ENCODE assay signal across 25 mouse cellular contexts in genomic region chr8:12825236-12825635, GRCm38 (mm10). TPM values are rescaled to one million over a fixed set of nuclear protein-coding genes. Genes with fewer than 3 reads are reported as not detected.
DNase-seq lines count a peak whose midpoint lies in the region; ATAC-seq lines count a peak whose summit lies in the region.
"Had no signal": no experiment of that assay in that cellular context is flagged by ENCODE, and none has a peak within 500 bp of the region (broad histone marks: within the 10 kb centered on the region; RNA-seq: fewer than 3 reads in every experiment).

No protein-coding gene starts in this region.

- H3K4me1 ChIP-seq in embryonic facial prominence, embryonic 13.5 days, result no peaks in the 10 kb centered on the region
- peaks cover 11% of the 10 kb centered on the region for H3K4me1 ChIP-seq in embryonic facial prominence, embryonic 10.5 days
- H3K4me1 ChIP-seq in heart, embryonic 14.5 days (ENCODE audit: control insufficient read depth in 2 of 2, insufficient read depth in 2 of 2, low read length in 2 of 2), result peaks cover 24 to 36% of the 10 kb centered on the region in 2 experiments
- peaks cover 7% of the 10 kb centered on the region for H3K4me1 ChIP-seq in lung, embryonic 16.5 days (replicated peaks; ENCODE audit: control insufficient read depth, insufficient read depth, low read length)
- peaks cover 22% of the 10 kb centered on the region for H3K4me1 ChIP-seq in forebrain, embryonic 10.5 days
- H3K4me1 ChIP-seq: forebrain, embryonic 15.5 days; limb, embryonic 15.5 days had no signal

- H3K9ac ChIP-seq in embryonic facial prominence, embryonic 13.5 days, result 0 out of 2 replicates have a peak overlapping the region, but pooled peaks have one; percentile 27
- peak overlapping the region; percentile 54; the same call in 1 of the 2 replicates for H3K9ac ChIP-seq in heart, embryonic 14.5 days (ENCODE audit: low read length)
- H3K9ac ChIP-seq in lung, embryonic 16.5 days (ENCODE audit: low read length), result no peak overlapping the region
- H3K9ac ChIP-seq: embryonic facial prominence, embryonic 15.5 days; forebrain, embryonic 15.5 days; hindbrain, embryonic 12.5 days; limb, embryonic 15.5 days; midbrain, embryonic 13.5 days had no signal

- no peak overlapping the region for H3K4me2 ChIP-seq in embryonic facial prominence, embryonic 13.5 days
- H3K4me2 ChIP-seq in heart, embryonic 14.5 days (ENCODE audit: low read length), result peak overlapping the region; percentile 34; the same call in 1 of the 2 replicates
- H3K4me2 ChIP-seq in lung, embryonic 16.5 days (ENCODE audit: low read depth, low read length), result no peak overlapping the region
- H3K4me2 ChIP-seq: embryonic facial prominence, embryonic 15.5 days; forebrain, embryonic 15.5 days; hindbrain, embryonic 12.5 days; limb, embryonic 15.5 days; midbrain, embryonic 13.5 days had no signal

- no peak overlapping the region for H3K27ac ChIP-seq in embryonic facial prominence, embryonic 13.5 days
- H3K27ac ChIP-seq in embryonic facial prominence, embryonic 10.5 days (replicated peaks), result no peak overlapping the region
- H3K27ac ChIP-seq in heart, embryonic 14.5 days (replicated peaks in 1 of 2; ENCODE audit: control insufficient read depth in 1 of 2, insufficient read depth in 1 of 2, low read depth in 2 of 2, low read length in 2 of 2), result peak overlapping the region; percentile 74 to 80
- H3K27ac ChIP-seq in lung, embryonic 16.5 days (ENCODE audit: low read length), result peak overlapping the region; percentile 64
- H3K27ac ChIP-seq in forebrain, embryonic 10.5 days, result no peak overlapping the region
- H3K27ac ChIP-seq: embryonic facial prominence, embryonic 15.5 days; forebrain, embryonic 15.5 days; hindbrain, embryonic 12.5 days; limb, embryonic 15.5 days; midbrain, embryonic 13.5 days; stomach, postnatal 0 days had no signal

- DNase-seq in embryonic facial prominence, embryonic 10.5 days (ENCODE audit: low spot score), result no peak
- DNase-seq in heart, postnatal 14 days, result no peak
- DNase-seq in lung, postnatal 14 days, result no peak
- DNase-seq in yolk sac, embryonic 10.5 days (ENCODE audit: low spot score), result peak; percentile 61
- no peak for DNase-seq in forebrain, embryonic 10.5 days (ENCODE audit: extremely low spot score, low spot score)
- DNase-seq: adrenal gland, adult 8-10 months; cerebellum, adult 11-12 months; cerebellum, postnatal 14 days; gastrocnemius, postnatal 25 days; kidney, adult 8-10 months; kidney, postnatal 14 days; left cerebral cortex, postnatal 4 days; right cerebral cortex, postnatal 14 days; thymus, adult 2 months; thymus, postnatal 4 days had no signal

- H3K9me3 ChIP-seq in embryonic facial prominence, embryonic 13.5 days, result no peaks in the 10 kb centered on the region
- H3K9me3 ChIP-seq in embryonic facial prominence, embryonic 10.5 days, result no peaks in the 10 kb centered on the region
- H3K9me3 ChIP-seq in heart, embryonic 14.5 days (ENCODE audit: control insufficient read depth, low read length), result no peaks in the 10 kb centered on the region
- H3K9me3 ChIP-seq in lung, embryonic 16.5 days (ENCODE audit: control insufficient read depth, low read length), result no peaks in the 10 kb centered on the region
- no peaks in the 10 kb centered on the region for H3K9me3 ChIP-seq in forebrain, embryonic 10.5 days
- H3K9me3 ChIP-seq: embryonic facial prominence, embryonic 15.5 days; forebrain, embryonic 15.5 days; hindbrain, embryonic 12.5 days; limb, embryonic 15.5 days; midbrain, embryonic 13.5 days had no signal

- H3K4me3 ChIP-seq in embryonic facial prominence, embryonic 13.5 days, result no peak overlapping the region
- no peak overlapping the region for H3K4me3 ChIP-seq in embryonic facial prominence, embryonic 10.5 days
- no peak overlapping the region for H3K4me3 ChIP-seq in heart, embryonic 14.5 days (ENCODE audit: control insufficient read depth in 1 of 2, insufficient read depth in 1 of 2, low read depth in 1 of 2, low read length in 2 of 2)
- no peak overlapping the region for H3K4me3 ChIP-seq in lung, embryonic 16.5 days (ENCODE audit: low read length)
- no peak overlapping the region for H3K4me3 ChIP-seq in forebrain, embryonic 10.5 days
- H3K4me3 ChIP-seq: embryonic facial prominence, embryonic 15.5 days; forebrain, embryonic 15.5 days; hindbrain, embryonic 12.5 days; limb, embryonic 15.5 days; midbrain, embryonic 13.5 days had no signal

- no peaks in the 10 kb centered on the region for H3K27me3 ChIP-seq in embryonic facial prominence, embryonic 13.5 days
- no peaks in the 10 kb centered on the region for H3K27me3 ChIP-seq in embryonic facial prominence, embryonic 10.5 days (replicated peaks; ENCODE audit: low read depth, poor library complexity, severe bottlenecking)
- no peaks in the 10 kb centered on the region for H3K27me3 ChIP-seq in heart, embryonic 14.5 days (ENCODE audit: control insufficient read depth, insufficient read depth, low read length)
- H3K27me3 ChIP-seq in lung, embryonic 16.5 days (ENCODE audit: control insufficient read depth, insufficient read depth, low read depth, low read length), result no peaks in the 10 kb centered on the region
- no peaks in the 10 kb centered on the region for H3K27me3 ChIP-seq in forebrain, embryonic 10.5 days (ENCODE audit: poor library complexity, severe bottlenecking)
- H3K27me3 ChIP-seq: embryonic facial prominence, embryonic 15.5 days; forebrain, embryonic 15.5 days; hindbrain, embryonic 12.5 days; limb, embryonic 15.5 days; midbrain, embryonic 13.5 days had no signal

- ATAC-seq in embryonic facial prominence, embryonic 13.5 days (ENCODE audit: insufficient number of reproducible peaks, insufficient read depth, low FRiP score, low TSS enrichment, low read depth), result no peak
- ATAC-seq in heart, embryonic 14.5 days (ENCODE audit: insufficient number of reproducible peaks, insufficient read depth, low FRiP score, low read depth), result no peak
- ATAC-seq in lung, embryonic 16.5 days (ENCODE audit: low read depth), result no peak
- ATAC-seq: activated CD4-positive, CD25-positive, alpha-beta regulatory T cell, adult 4 months; forebrain, embryonic 15.5 days; midbrain, embryonic 13.5 days had no signal

- peaks cover 95% of the 10 kb centered on the region for H3K36me3 ChIP-seq in embryonic facial prominence, embryonic 13.5 days
- peaks cover 83% of the 10 kb centered on the region for H3K36me3 ChIP-seq in embryonic facial prominence, embryonic 10.5 days (replicated peaks)
- peaks cover 78% of the 10 kb centered on the region for H3K36me3 ChIP-seq in heart, embryonic 14.5 days (ENCODE audit: control insufficient read depth, insufficient read depth, low read length)
- H3K36me3 ChIP-seq in lung, embryonic 16.5 days (ENCODE audit: control insufficient read depth, insufficient read depth, low read length), result peaks cover 24% of the 10 kb centered on the region
- peaks cover 85% of the 10 kb centered on the region for H3K36me3 ChIP-seq in forebrain, embryonic 10.5 days (replicated peaks)

- intact Hi-C loops in heart, postnatal 14 days (cut with DNase I), result no loop called here

- WGBS in embryonic facial prominence, embryonic 13.5 days, result 51% methylated on average over 6 of the region's 6 CpGs
- 64% methylated on average over 6 of the region's 6 CpGs for WGBS in embryonic facial prominence, embryonic 10.5 days
- WGBS in heart, embryonic 14.5 days, result 25% methylated on average over 6 of the region's 6 CpGs
- 30% methylated on average over 6 of the region's 6 CpGs for WGBS in lung, embryonic 16.5 days
- WGBS in forebrain, embryonic 10.5 days, result 81% methylated on average over 6 of the region's 6 CpGs

RNA-seq across cellular contexts. Expression of gene Mcf2l, which starts 48.4 kb away (rescaled TPM):
- polyA plus RNA-seq in embryonic facial prominence, embryonic 13.5 days (2015; fragmentation: Nextera tagmentation; extraction: Ambion mirVana), result 13.1 and 16.1 TPM in 2 replicates
- 15.8 and 17.4 TPM in 2 replicates for polyA plus RNA-seq in embryonic facial prominence, embryonic 10.5 days (2016; fragmentation: Nextera tagmentation; extraction: Ambion mirVana)
- polyA plus RNA-seq in heart, embryonic 14.5 days (2014; fragmentation: Nextera tagmentation; extraction: Ambion mirVana), result 12.4 and 13.4 TPM in 2 replicates
- 100 to 1,000 TPM; 104 to 109 TPM for total RNA-seq in heart, postnatal 14 days (2021)
- polyA plus RNA-seq in lung, embryonic 16.5 days (2015; fragmentation: Nextera tagmentation; extraction: Ambion mirVana), result 16.0 and 16.1 TPM in 2 replicates
- polyA plus RNA-seq in forebrain, embryonic 10.5 days (2016; fragmentation: Nextera tagmentation; extraction: Ambion mirVana), result 26.3 and 32.5 TPM in 2 replicates

Comparison
In these comparisons a context has a peak if more than half of its experiments do, and no peak if none do; other contexts are left out.
1. H3K27ac ChIP-seq: peak in heart, embryonic 14.5 days (2 of 2) and lung, embryonic 16.5 days (single experiment); none in embryonic facial prominence, embryonic 13.5 days (single experiment), embryonic facial prominence, embryonic 10.5 days (single experiment) and forebrain, embryonic 10.5 days (single experiment).